Mouse (Mus musculus) CD4-positive, CD25-positive, alpha-beta regulatory T cell (primary cell): Measurements from ENCODE around the gene Txlnb. TPM values are rescaled to one million over a fixed set of nuclear protein-coding genes. Genes with fewer than 3 reads are reported as not detected.

ENCODE experiments used
- polyA plus RNA-seq: library from polyadenylated mRNA; unstranded; fragments of 100-300 nt; shearing (Covaris generic); gene quantifications from one replicate; pipeline ENCODE4 v1.2.1, GENCODE M21; 2017

The Txlnb gene
- 0.63 TPM for polyA plus RNA-seq

DNA sequence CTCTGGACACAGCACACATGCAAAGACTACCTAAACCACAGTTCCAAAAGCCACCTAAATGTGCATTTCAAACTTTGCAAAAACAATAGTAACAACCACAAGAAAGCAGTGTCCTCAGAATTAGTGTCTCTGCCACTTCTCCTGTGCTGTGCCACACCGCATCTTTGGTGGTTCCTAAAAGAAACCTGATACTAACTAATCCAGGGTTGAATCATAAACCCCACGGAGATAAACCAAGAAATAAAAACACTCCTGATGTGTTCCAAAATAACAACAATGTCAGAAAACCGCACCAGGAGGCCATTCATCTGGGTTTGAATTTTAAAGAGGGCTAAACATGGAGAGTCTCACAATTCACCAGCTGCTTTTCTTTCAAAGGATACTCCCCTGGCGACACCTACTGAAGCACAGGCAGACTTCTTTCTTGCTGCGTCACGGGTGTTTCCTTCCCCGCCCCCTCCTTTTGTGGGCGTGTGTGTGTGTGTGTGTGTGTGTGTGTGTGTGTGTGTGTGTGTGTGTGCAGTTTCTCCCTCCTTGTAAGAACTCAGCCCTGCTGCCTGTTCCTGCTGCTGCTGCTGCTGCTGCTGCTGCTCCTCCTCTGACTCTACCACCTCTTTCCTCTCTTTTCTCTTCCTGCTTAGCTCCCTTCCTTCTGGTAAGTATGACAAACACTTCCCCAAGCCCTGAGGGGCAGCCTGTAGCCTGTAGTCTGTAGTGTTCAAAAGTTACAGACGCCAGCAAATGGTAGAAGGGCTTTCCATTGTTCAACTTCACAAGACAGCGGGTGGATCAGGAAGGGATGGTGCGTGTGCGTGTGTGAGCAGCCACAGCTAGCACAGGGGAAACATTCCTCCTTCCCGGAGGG, at the start of gene Txlnb:
Gene Txlnb (plus strand): TSS at position 460 of the 865 bp plus-strand sequence.

Other genes with a start within 250 kb of the Txlnb start
- gene Cited2, start 73.0 kb upstream of the Txlnb start, polyA plus RNA-seq: 68.3 TPM
- 120 TPM for gene Heca, start 151.8 kb downstream of the Txlnb start, polyA plus RNA-seq
- gene Abracl, start 227.1 kb downstream of the Txlnb start, polyA plus RNA-seq: 328 TPM